Mouse (Mus musculus) MEL (cell line): ENCODE measurements at regions not wholly inside any gene's neighbourhood (a gene's known extent, or its start where the extent isn't known, plus 50 kb on each side); places are given as distances from the start of the nearest gene placed in this dataset.

ENCODE experiments used
- DNase-seq: peaks from one replicate; pipeline ENCODE4 v3.0.0; 2011; ENCODE audit warnings: low read depth, low spot score
- H3K27ac ChIP-seq: 2 replicates; pipeline ENCODE4 v1.5.1; 2012; ENCODE audit warnings: low read depth, mild to moderate bottlenecking, control low read depth, low read length, moderate library complexity; ENCODE audit not compliant: control insufficient read depth
- H3K27me3 ChIP-seq, 2 experiments: fragments of 150-350 bp in 1 of 2; sonication (generic) in 1 of 2; 2 replicates each; pipeline ENCODE4 v1.6.1; 2012; ENCODE audit warnings: low read length in 2 of 2, mild to moderate bottlenecking in 2 of 2, improper control_type of control experiment in 1 of 2, moderate library complexity in 1 of 2; ENCODE audit not compliant: insufficient read depth in 2 of 2, control insufficient read depth in 1 of 2
- H3K36me3 ChIP-seq, 2 experiments: 2 replicates each; pipeline ENCODE4 v1.6.1; 2012 to 2014; ENCODE audit warnings: low read length in 2 of 2, improper control_type of control experiment in 1 of 2, inconsistent platforms in 1 of 2, mild to moderate bottlenecking in 1 of 2; ENCODE audit not compliant: insufficient read depth in 2 of 2, control insufficient read depth in 1 of 2
- H3K4me1 ChIP-seq, 2 experiments: fragments of 150-350 bp in 1 of 2; sonication (generic) in 1 of 2; 2 replicates each; pipeline ENCODE4 v1.6.1; 2012; ENCODE audit warnings: low read length in 2 of 2, improper control_type of control experiment in 1 of 2, mild to moderate bottlenecking in 1 of 2; ENCODE audit not compliant: insufficient read depth in 2 of 2, control insufficient read depth in 1 of 2
- H3K4me3 ChIP-seq, 2 experiments: fragments of 150-350 bp in 1 of 2; sonication (generic) in 1 of 2; 2 replicates each; pipeline ENCODE4 v1.5.1; 2012; ENCODE audit warnings: low read depth in 2 of 2, low read length in 2 of 2, mild to moderate bottlenecking in 2 of 2, moderate library complexity in 2 of 2, control low read depth in 1 of 2, improper control_type of control experiment in 1 of 2; ENCODE audit not compliant: control insufficient read depth in 1 of 2, insufficient read depth in 1 of 2
- H3K79me2 ChIP-seq: 2 replicates; pipeline ENCODE4 v1.6.1; 2012; ENCODE audit warnings: mild to moderate bottlenecking, low read length, moderate library complexity; ENCODE audit not compliant: control insufficient read depth, poor library complexity, insufficient read depth
- H3K9ac ChIP-seq: 2 replicates; pipeline ENCODE4 v1.6.1; 2012; ENCODE audit warnings: low read depth, mild to moderate bottlenecking, control low read depth, low read length, moderate library complexity; ENCODE audit not compliant: control insufficient read depth, poor library complexity, severe bottlenecking
- H3K9me3 ChIP-seq: fragments of 150-350 bp; sonication (generic); replicated peaks from 2 replicates; pipeline ENCODE4 v1.6.1; 2012; ENCODE audit warnings: mild to moderate bottlenecking, low read length, improper control_type of control experiment, moderate library complexity; ENCODE audit not compliant: insufficient read depth
- BHLHE40 ChIP-seq: IDR thresholded peaks from 2 replicates; pipeline ENCODE4 v1.6.1; 2012; ENCODE audit warnings: low read depth, mild to moderate bottlenecking, inconsistent platforms, low read length, improper control_type of control experiment, borderline replicate concordance
- CHD1 ChIP-seq: IDR thresholded peaks from 2 replicates; pipeline ENCODE4 v1.6.1; 2012; ENCODE audit warnings: low read depth, mild to moderate bottlenecking, inconsistent platforms, low read length, improper control_type of control experiment
- CHD2 ChIP-seq: IDR thresholded peaks from 2 replicates; pipeline ENCODE4 v1.6.1; 2011; ENCODE audit warnings: low read length, improper control_type of control experiment
- E2F4 ChIP-seq: IDR thresholded peaks from 2 replicates; pipeline ENCODE4 v1.6.1; 2011; ENCODE audit warnings: low read depth, low read length, improper control_type of control experiment, borderline replicate concordance
- EP300 ChIP-seq, 2 experiments: IDR thresholded peaks; 2 replicates each; pipeline ENCODE4 v1.6.1; 2011; ENCODE audit warnings: improper control_type of control experiment in 2 of 2, low read length in 2 of 2, low read depth in 1 of 2, mild to moderate bottlenecking in 1 of 2
- GABPA ChIP-seq: IDR thresholded peaks from 2 replicates; pipeline ENCODE4 v1.6.1; 2012; ENCODE audit warnings: low read depth, mild to moderate bottlenecking, inconsistent platforms, low read length, improper control_type of control experiment, moderate library complexity
- HCFC1 ChIP-seq: IDR thresholded peaks from 2 replicates; pipeline ENCODE4 v1.6.1; 2012; ENCODE audit warnings: low read depth, mild to moderate bottlenecking, inconsistent platforms, low read length, improper control_type of control experiment, moderate library complexity
- MAFK ChIP-seq: IDR thresholded peaks from 2 replicates; pipeline ENCODE4 v1.6.1; 2011; ENCODE audit warnings: low read depth, mild to moderate bottlenecking, low read length, improper control_type of control experiment, borderline replicate concordance
- MAX ChIP-seq: IDR thresholded peaks from 2 replicates; pipeline ENCODE4 v1.6.1; 2011; ENCODE audit warnings: low read length, improper control_type of control experiment
- MAZ ChIP-seq: IDR thresholded peaks from 2 replicates; pipeline ENCODE4 v1.6.1; 2012; ENCODE audit warnings: low read depth, mild to moderate bottlenecking, inconsistent platforms, low read length, improper control_type of control experiment
- MEF2A ChIP-seq: IDR thresholded peaks from 2 replicates; pipeline ENCODE4 v1.6.1; 2014; ENCODE audit warnings: low read depth, mild to moderate bottlenecking, inconsistent platforms, low read length, improper control_type of control experiment; ENCODE audit not compliant: poor library complexity, insufficient replicate concordance, severe bottlenecking; ENCODE audit errors: extremely low read depth
- NRF1 ChIP-seq: IDR thresholded peaks from 2 replicates; pipeline ENCODE4 v1.6.1; 2014; ENCODE audit warnings: low read depth, mild to moderate bottlenecking, inconsistent platforms, low read length, improper control_type of control experiment, moderate library complexity; ENCODE audit not compliant: poor library complexity, insufficient read depth, severe bottlenecking
- POLR2AphosphoS5 ChIP-seq: IDR thresholded peaks from 2 replicates; pipeline ENCODE4 v1.6.1; 2012; ENCODE audit warnings: low read depth, borderline replicate concordance, mild to moderate bottlenecking, inconsistent platforms, low read length, moderate library complexity, mixed read lengths
- RAD21 ChIP-seq: IDR thresholded peaks from 2 replicates; pipeline ENCODE4 v1.6.1; 2011; ENCODE audit warnings: mild to moderate bottlenecking, low read depth, low read length, improper control_type of control experiment
- RCOR1 ChIP-seq: IDR thresholded peaks from 2 replicates; pipeline ENCODE4 v1.6.1; 2012; ENCODE audit warnings: low read depth, mild to moderate bottlenecking, inconsistent platforms, low read length, improper control_type of control experiment
- TBP ChIP-seq: IDR thresholded peaks from 2 replicates; pipeline ENCODE4 v1.8.0; 2011; ENCODE audit warnings: low read depth, low read length, improper control_type of control experiment
- TCF12 ChIP-seq: IDR thresholded peaks from 2 replicates; pipeline ENCODE4 v1.6.1; 2014; ENCODE audit warnings: low read depth, mild to moderate bottlenecking, inconsistent platforms, low read length, improper control_type of control experiment, moderate library complexity
- UBTF ChIP-seq: IDR thresholded peaks from 2 replicates; pipeline ENCODE4 v1.6.1; 2012; ENCODE audit warnings: low read depth, mild to moderate bottlenecking, inconsistent platforms, low read length, improper control_type of control experiment, moderate library complexity, borderline replicate concordance; ENCODE audit not compliant: insufficient read depth
- USF1 ChIP-seq: IDR thresholded peaks from 2 replicates; pipeline ENCODE4 v1.6.1; 2014; ENCODE audit warnings: low read depth, mild to moderate bottlenecking, inconsistent platforms, low read length, improper control_type of control experiment, moderate library complexity
- ZKSCAN1 ChIP-seq: IDR thresholded peaks from 2 replicates; pipeline ENCODE4 v1.6.1; 2012; ENCODE audit warnings: low read depth, mild to moderate bottlenecking, inconsistent platforms, low read length, improper control_type of control experiment, moderate library complexity

DNA sequence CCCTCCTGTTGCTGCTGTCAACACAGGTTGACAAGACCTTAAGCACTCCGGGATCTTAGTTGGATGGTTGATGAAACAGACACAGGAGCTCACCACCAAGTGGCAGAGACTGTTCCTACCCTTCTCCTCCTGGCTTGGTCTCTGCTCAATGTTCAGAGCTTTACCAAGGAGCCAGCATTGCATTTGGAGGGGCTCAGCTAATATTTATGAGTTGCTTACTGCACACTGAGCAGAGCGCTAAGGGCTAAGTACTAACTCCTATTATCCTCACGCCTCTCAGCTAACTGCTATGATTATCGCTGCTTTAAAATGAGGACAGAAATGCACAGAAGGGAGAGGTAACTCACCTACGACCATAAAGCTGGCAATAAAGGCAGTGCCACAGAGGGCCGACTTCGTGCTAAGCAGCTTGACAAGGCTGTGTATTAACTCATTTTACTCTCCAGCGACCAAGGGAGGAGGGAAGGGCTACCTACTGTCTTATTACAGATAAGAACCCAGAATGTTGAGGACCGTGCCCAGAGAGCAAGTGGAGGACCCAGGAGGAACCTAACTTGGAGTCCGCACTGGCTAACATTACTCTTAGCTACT, 65.3 kb upstream of the Tmem150c start:
- Histone ChIP-seq H3K79me2 (no peaks in the 10 kb centered on the region), H3K9me3 (no peaks in the 10 kb centered on the region), H3K27ac (no peak overlapping the region)
- TF ChIP-seq MAFK (no peak), CHD1 (no peak), NRF1 (no peak), RCOR1 (no peak), UBTF (no peak), BHLHE40 (no peak), POLR2AphosphoS5 (no peak), GABPA (no peak), ZKSCAN1 (no peak), TBP (no peak), TCF12 (no peak), HCFC1 (no peak), EP300 (IDR thresholded peaks at IDR 0.05; ENCODE audit: low read depth in 1 of 2, low read length in 2 of 2) (no peak)
- TF ChIP-seq, all 39 proteins: peak for 0
- no peak for DNase-seq
- H3K27me3 ChIP-seq = no peaks in the 10 kb centered on the region
- no peaks in the 10 kb centered on the region for H3K36me3 ChIP-seq
- H3K4me3 ChIP-seq = no peak overlapping the region
- H3K9ac ChIP-seq = no peak overlapping the region
- no peaks in the 10 kb centered on the region for H3K4me1 ChIP-seq

DNA sequence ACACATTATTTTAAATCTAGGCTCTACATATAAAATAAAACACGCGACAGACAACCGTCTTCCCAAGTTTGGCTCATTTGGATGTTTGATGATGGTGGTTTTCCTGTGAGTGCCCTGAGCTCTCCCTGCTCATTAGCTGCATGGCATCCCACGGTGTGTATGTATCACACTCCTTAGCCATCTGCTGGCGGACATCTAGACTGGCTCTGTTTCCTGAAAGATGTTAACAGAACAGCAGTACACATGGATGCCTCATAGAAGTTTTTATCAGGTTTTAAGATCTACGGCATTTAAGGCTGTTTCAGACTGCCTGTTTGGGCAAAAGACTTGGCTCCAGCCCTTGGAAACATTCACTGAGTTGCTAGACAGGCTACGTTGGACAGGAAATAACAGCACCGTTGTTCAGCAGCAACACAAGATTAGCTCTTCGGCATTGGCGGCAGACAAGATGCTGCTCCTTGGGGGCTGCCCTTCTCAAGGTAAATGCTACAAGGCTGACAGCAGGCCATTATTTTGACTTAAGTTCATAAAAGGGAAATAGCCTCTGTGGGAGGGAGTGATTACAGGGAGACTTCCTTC, 61.5 kb upstream of the Tmem150c start:
- TF ChIP-seq GABPA (no peak), CHD1 (no peak), MAX (no peak), RAD21 (no peak), USF1 (no peak), MAZ (no peak), MAFK (no peak), RCOR1 (no peak), MEF2A (no peak), CHD2 (no peak), POLR2AphosphoS5 (no peak), E2F4 (no peak)
- Histone ChIP-seq H3K27ac (no peak overlapping the region), H3K79me2 (no peaks in the 10 kb centered on the region), H3K4me3 (no peak overlapping the region), H3K27me3 (no peaks in the 10 kb centered on the region), H3K36me3 (no peaks in the 10 kb centered on the region), H3K9ac (no peak overlapping the region), H3K9me3 (no peaks in the 10 kb centered on the region), H3K4me1 (no peaks in the 10 kb centered on the region)
- no peak for DNase-seq
